Mouse (Mus musculus) brain, embryonic 14.5 days (tissue): ENCODE data around the gene Gm29797.

ENCODE experiments used
- CTCF ChIP-seq: fragments of 200-500 bp; IDR thresholded peaks from 2 replicates; pipeline ENCODE4 v1.5.1; 2012; ENCODE audit warnings: inconsistent platforms, mild to moderate bottlenecking, moderate library complexity, borderline replicate concordance; ENCODE audit not compliant: insufficient read depth, insufficient read length; ENCODE audit errors: extremely low read depth
- POLR2A ChIP-seq: fragments of 200-500 bp; IDR thresholded peaks from 2 replicates; pipeline ENCODE4 v1.6.1; 2012; ENCODE audit warnings: mild to moderate bottlenecking, inconsistent platforms, borderline replicate concordance; ENCODE audit not compliant: poor library complexity, insufficient read depth, insufficient read length, severe bottlenecking; ENCODE audit errors: extremely low read depth

- TF ChIP-seq POLR2A = no peak
- no peak for TF ChIP-seq CTCF
Measured at GRCm38 (mm10) chr2:181653065-181653464, 3.8 kb upstream of the Gm29797 start.
